Mouse (Mus musculus) cerebellum, adult 18-20 months (tissue): ENCODE measurements around the gene Rpia.

Experiments used
- DNase-seq, 2 experiments: peaks; one replicate each; pipeline ENCODE4 v3.0.0; 2021

The Rpia gene

GRCm38 (mm10) chr6:70804632-70805031 lies 12.6 kb upstream of the Rpia start:
- peak; percentile 39 to 51 for DNase-seq

DNA sequence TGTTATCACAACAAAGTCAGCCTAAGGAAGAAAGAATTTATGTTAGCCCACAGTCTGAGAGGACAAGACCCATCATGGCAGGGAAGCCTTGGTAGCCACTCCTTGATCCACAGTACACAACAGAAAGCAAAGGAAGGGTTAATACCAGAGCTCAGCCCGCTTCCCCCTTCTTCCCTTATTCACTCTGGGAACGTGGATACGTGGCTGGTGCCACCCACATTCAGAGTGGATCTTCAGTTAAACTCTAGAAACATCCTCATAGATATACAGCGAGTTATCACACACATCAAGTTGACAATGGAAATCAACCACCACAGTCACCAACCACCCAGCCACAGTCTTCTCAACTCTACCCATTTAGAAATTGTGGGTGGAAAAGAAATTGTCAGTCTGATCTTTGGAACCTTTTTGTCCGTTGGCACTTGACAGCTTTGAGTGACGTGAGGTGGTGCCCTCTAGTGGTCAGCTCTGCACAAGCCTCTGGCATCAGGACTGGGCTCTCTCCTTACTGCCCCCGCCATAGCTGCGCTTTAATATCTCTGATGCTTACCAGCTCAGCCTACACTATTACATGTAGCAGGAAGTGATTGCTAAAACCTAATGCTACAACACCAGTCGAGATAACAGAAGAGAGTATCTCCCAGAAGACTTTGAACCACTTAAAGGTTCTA lies 5.7 kb upstream of the Rpia start:
- peak; percentile 70 to 71 for DNase-seq

GRCm38 (mm10) chr6:70796940-70797339 lies 4.9 kb upstream of the Rpia start:
- no peak for DNase-seq

DNA sequence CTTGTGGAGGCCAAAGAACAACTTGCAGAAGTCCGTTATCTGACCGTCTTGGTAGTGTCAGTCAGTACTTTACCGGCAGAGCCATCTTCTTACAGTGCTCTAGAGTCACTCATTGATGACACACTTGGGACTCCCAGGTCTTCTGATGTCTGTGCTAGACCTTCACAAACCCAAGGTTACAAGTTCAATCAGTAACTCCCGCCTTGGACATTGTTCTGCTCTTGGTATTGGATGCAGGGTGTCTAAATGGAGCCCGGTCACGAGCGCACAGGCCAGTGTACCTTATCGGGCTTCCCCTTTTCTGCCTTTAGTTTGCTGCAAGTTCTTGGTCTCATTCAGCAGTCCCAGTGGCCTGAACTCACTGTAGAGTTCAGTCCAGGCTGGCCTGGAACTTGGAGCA lies 612 bp upstream of the Rpia start:
- DNase-seq, result no peak

DNA sequence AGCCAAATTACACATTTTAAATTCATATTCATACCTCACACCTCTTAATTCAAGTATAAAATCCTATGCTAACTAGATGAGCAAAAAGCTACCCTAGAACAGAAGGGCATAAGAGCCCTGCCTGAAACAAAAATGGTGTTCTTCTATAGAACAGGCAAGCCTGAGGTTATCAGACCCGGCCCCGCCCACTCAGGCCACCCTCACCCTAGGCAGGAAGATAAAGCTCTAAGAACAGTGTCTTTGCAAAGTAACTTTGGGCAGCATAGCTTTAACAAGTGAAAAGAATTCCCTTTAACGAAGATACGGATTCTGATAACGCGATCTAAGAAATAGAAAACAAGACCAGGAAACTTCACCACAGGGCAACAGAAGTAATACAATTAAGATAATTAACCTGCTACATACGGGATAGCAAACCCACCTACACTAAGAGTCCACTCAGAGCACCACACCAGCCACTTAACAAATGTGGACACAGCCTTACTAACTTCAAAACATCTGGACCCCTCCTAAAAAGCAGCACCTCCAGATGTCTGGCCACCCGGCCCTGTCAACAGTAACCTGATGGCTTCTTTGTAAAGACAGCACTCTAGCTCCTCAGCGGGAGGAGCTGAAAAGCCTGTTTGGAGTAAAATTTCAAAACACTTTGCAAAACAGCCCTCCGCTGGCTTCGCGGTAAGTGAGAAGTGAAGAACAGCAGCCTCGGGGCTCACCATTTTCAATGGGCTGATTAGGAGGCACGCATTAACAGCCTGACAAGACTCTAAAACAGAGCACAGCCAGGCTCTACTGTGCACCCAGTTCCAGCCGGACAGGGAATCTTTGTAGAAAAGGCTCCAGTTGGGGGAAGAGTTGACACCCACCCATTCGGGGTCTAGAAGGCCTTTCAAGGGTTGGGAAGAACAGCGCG lies 925 bp downstream of the Rpia start:
- no peak for DNase-seq

DNA sequence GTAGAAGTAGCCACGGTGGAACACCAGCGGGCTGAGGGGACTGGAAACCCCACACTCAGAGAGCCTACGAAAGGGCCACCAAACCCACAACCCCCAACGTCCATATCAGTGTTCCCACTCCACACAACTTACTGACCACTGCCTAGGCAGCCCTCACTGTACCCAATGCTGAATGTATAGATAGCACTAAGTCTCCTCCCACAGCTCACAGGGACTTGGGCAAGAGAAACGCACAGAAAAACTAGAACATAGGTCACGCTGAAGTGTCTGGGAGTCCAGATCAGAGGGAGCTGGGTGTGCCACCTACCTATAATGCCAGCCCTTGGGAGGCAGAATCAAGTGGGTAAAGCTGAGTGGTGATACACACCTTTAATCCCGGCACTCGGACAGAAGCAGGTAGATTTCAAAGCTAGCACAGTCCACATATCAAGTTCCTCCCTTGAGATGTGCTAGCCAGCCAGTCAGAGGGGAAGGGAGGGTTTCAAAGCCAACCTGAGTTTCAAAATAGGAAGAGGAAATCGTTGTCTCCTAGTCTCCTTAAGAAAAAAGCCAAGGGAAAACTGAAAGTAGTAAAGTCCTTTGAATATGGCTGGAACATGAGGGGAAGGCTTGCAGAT lies 1.9 kb downstream of the Rpia start:
- DNase-seq, result no peak

GRCm38 (mm10) chr6:70789134-70789533 lies 2.9 kb downstream of the Rpia start:
- no peak for DNase-seq

GRCm38 (mm10) chr6:70787524-70787923 lies 4.5 kb downstream of the Rpia start:
- no peak for DNase-seq

GRCm38 (mm10) chr6:70785852-70786251 lies 6.2 kb downstream of the Rpia start:
- no peak for DNase-seq

GRCm38 (mm10) chr6:70784811-70785210 lies 7.2 kb downstream of the Rpia start:
- DNase-seq, result no peak

DNA sequence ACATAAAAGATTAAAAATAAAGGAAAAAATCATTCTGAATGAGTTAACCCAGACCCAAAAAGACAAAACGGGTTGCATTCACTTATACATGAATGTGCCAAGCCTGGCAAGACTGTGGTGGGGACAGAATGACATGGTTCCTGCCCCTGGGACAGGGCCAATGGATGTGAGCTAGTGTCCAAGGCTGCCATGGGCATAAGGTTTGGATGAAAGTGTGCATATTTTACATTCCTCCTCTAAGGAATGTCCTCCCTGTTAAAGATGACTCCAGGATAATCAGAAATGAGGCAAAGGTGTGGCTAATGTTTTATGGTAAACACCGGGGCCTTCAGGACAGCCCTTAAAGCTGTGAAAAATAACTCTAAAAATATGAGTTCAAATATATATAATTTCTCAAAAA lies 10.7 kb downstream of the Rpia start:
- no peak for DNase-seq

DNA sequence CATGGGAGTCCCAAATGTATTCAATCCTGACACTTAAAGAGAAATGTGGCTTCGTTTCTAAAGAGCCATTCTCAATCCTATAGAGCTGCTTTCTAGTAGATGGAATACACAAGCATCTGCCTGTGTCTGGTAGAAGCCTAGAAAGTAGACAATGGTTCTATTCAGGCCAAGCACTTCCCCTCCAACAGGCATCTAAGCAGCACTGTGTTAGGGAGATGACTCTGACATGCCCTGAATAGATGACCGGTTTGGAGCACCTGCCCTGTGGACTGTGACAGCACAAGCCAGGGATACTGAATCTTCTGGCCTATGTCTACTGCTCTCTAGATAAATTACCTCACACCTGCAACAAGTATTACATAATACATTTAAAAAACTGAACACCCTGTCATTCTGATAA lies 17.7 kb downstream of the Rpia start:
- DNase-seq, result no peak

DNA sequence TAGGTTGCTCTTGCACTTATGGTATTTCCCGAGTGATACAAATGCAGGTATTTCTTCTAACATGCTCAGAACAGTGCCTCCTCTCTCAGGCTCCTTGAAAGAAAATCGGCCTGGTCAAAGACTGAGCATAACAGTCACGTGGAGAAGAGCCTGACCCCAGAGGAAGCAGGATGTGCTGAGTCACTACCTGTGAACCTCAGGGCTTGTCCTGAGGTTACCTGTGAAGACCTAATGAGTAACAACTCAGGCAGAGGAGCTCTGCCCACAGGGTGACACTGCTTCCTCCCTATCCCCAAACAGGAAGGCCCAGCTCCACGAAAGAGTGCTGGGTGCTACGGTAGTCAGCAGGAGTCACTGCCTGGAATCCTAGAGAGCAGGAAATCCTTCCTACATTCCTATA lies 18.3 kb downstream of the Rpia start:
- no peak for DNase-seq

GRCm38 (mm10) chr6:70768769-70769168 lies 23.3 kb downstream of the Rpia start:
- DNase-seq, result peak; percentile 71 to 81

- no peak for DNase-seq
These were observed 27.0 kb downstream of the Rpia start for GRCm38 (mm10) chr6:70765076-70765475.

DNA sequence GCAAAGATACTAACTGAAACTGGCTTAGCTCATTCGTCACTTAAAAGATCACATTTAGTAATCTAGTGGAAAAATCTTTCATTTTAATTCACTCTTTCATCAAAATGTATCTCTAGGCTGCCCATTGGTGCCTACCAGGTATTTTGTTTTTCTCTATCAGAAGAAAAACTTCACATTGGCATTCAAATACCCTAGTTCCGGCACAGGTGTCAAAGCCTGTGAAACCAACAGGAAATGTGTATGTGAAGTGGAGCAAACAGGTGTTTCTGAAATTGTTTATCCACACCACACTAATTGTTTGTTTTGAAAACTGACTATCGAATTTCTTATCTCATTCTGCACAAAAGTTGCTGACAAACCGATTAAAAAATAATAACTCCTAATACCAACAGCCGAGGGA lies 27.5 kb downstream of the Rpia start:
- no peak for DNase-seq

- DNase-seq, result no peak
These were observed 28.2 kb downstream of the Rpia start for GRCm38 (mm10) chr6:70763881-70764280.

GRCm38 (mm10) chr6:70762659-70763058 lies 29.4 kb downstream of the Rpia start:
- no peak for DNase-seq

DNA sequence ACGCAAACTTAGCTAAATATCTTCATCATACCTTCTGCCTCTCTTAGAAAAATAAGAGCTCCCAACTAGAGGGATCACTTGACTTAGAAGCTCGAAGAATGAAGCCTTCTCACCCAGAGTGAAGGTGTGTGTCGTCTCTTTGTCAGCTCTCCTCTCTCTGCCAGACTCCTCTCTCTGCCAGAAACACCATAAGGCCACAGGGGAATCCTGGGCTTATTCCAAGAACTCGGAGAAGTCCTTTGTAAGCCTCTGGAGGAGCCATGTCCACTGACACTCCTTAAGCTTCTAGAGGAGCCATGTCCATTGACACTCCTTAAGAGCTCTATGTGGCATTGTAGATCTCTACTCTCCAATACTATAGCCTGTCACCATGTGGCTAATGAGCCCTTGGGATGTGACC lies 31.1 kb downstream of the Rpia start:
- DNase-seq, result peak; percentile 60 to 67

DNA sequence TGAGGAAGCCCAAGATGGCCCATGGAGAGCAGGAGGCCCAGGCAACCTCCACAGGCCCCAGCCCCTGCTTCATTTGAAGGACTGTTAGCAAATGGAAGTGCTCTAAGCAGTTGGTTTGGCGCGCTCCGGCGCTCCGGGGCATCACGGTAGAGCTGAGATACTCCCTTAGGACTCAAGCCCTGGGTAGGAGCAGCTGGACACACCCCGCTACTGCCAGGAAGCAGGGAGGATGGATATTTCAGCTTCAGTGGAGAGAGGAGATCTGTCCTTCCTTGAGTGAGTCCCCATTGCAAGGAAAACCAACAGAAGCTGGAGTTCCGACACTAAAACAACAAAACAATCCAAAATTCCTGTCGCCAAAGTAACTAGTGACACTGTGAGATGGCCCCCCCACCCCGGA lies 37.2 kb downstream of the Rpia start:
- DNase-seq, result no peak

- DNase-seq, result no peak
These were observed 39.7 kb downstream of the Rpia start for GRCm38 (mm10) chr6:70752351-70752750.

- no peak for DNase-seq
These were observed 40.1 kb downstream of the Rpia start for GRCm38 (mm10) chr6:70751898-70752273.

DNA sequence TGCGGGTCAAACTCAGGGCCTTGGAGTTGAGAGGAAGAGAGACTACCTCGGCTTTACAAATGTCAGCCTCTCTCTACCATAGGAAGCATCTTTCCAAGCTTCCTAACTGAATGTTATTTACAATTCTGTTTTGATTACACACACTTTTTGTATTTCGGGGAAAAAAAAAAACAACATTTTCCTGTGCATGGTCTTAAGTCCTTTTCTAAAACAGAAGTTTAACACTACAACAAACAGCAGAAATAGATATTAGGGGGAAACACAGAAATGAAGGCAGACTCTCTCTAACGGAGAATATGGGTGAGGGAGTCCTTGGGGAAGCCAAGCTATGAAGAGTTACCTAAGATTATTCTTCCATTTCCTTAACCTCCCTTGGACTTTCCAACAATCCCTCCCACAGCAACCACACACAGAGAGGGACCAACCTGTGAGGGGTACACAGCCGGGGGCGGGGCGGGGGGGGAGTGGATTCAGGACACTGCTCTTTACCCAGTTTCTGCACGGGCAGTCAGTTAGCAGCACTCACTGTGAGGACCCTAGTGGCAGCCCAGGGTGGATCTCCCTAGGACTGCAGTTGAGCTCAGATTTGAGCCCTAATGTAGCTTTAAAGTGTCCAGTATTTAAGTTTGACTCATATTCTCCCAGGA lies 40.7 kb downstream of the Rpia start:
- DNase-seq, result no peak
